Mouse (Mus musculus) cortical plate, adult 2 months (tissue): ENCODE data around the gene Slc52a3.

ENCODE experiments used
- CTCF ChIP-seq: fragments of 200-500 bp; IDR thresholded peaks from 2 replicates; pipeline ENCODE4 v1.5.1; 2011; ENCODE audit warnings: mild to moderate bottlenecking, control low read depth, low read length; ENCODE audit not compliant: insufficient read depth; ENCODE audit errors: extremely low read depth
- POLR2A ChIP-seq: fragments of 200-500 bp; IDR thresholded peaks from 2 replicates; pipeline ENCODE4 v1.6.1; 2011; ENCODE audit warnings: mild to moderate bottlenecking, low read length, control low read depth; ENCODE audit not compliant: insufficient read depth; ENCODE audit errors: extremely low read depth

DNA sequence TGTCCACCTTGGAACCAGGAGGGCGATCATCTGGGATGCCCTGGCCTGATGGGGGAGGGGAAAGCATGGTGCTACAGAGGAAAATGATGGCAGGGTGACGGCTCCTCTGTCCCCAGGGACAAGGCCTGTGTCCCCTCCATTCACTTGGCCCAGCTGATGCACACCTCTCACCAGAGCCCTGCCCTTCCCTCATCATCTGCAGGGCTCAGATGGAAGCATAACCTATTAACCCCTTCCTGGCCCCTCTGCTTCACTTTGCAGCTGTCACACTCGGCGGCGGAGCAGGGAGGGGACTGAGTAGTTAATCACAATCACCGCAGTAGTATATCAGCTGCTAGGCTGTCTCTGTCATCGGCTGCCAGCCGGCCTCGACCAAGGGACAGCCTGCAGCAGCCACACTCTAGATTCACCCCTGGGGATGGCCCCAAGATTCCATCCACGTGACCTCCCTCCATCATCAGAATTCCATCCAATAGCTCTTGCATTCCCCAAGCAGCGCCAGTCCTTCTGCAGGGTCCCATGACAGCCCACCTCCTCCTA lies 28.6 kb downstream of the Slc52a3 start:
- TF ChIP-seq CTCF (no peak), POLR2A (no peak)
